Mouse (Mus musculus) Patski (cell line): ENCODE results near the gene Fez2. TPM values are rescaled to one million over a fixed set of nuclear protein-coding genes. Genes with fewer than 3 reads are reported as not detected.

Experiments used
- ATAC-seq: fragments of 100-300 bp; one replicate; pipeline ENCODE4 v1.8.0; 2021
- CTCF ChIA-PET: fragments of 350-600 bp; sonication (Branson Sonifier 250); formaldehyde crosslinking; loops from one replicate; lab custom pipeline; 2022; ENCODE audit warnings: inconsistent platforms; lab: Charles Lee
- POLR2A ChIA-PET: fragments of 350-600 bp; sonication (Branson Sonifier 250); formaldehyde crosslinking; loops from one replicate; lab custom pipeline; 2022; ENCODE audit warnings: antibody characterized with exemption, inconsistent platforms; lab: Charles Lee
- DNase-seq: peaks from one replicate; pipeline ENCODE4 v3.0.0-alpha.2; 2011; ENCODE audit warnings: low read depth, low spot score
- H3K27me3 ChIP-seq: fragments of 371-371 bp; one replicate; pipeline ENCODE4 v1.5.1; 2021
- CTCF ChIP-seq: fragments of 100-300 bp; IDR thresholded peaks from one replicate; pipeline ENCODE4 v1.5.1; 2021
- in situ Hi-C: fragments of 300-500 bp; cut with MboI; formaldehyde crosslinking; loops from 3 replicates; pipeline ENCODE4 v1.11.1; 2018; ENCODE audit warnings: low pct_unique_long_range_greater_than_20kb, mixed read lengths
- polyA plus RNA-seq: library from polyadenylated mRNA; unstranded; gene quantifications from one replicate; pipeline ENCODE4 v1.2.3, GENCODE M21; 2021

Gene Fez2
- polyA plus RNA-seq, 1 experiment from 2014 or later = 86.4 TPM

DNA sequence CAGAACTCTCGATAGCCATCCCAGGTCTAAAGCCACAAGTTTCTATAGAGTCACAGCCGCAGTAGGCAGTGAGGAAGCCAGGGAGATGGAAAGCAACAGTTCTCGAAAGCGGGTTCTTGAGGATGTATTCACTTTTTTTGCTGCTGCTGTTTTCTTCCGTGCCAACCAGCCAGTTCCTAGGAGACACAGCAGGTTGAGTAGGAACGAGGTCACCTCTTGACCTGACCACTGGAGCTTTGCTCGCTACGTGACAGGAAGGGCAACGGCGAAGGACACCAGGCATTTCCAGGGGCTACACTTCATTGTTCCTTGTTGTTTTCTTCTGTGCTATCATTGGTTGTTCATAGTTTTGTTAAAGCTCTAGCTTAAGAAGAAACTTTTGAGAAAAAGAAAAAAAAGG is 43.2 kb downstream of the Fez2 start:
- in situ Hi-C loops = no loop called here
- no peak for DNase-seq
- no peaks in the 10 kb centered on the region for H3K27me3 ChIP-seq
- TF ChIP-seq CTCF = no peak
- ATAC-seq = no peak
- ChIA-PET POLR2A (no interaction called here), CTCF (interaction anchor here (0.6 to 1.6 kb wide), 3 partner anchors 27 to 81 kb away, joined by 3 read pairs; no protein-coding TSS in a partner anchor)

- ATAC-seq (peak; percentile 51), DNase-seq (no peak)
- in situ Hi-C loops = no loop called here
- no peaks in the 10 kb centered on the region for H3K27me3 ChIP-seq
- POLR2A ChIA-PET = no interaction called here
- CTCF ChIA-PET = interaction anchor here (1.0 to 1.6 kb wide), 2 partner anchors 28 to 82 kb away, joined by 3 read pairs; no protein-coding TSS in a partner anchor
- no peak for TF ChIP-seq CTCF
These were observed 44.1 kb downstream of the Fez2 start for GRCm38 (mm10) chr17:78373849-78374248.

DNA sequence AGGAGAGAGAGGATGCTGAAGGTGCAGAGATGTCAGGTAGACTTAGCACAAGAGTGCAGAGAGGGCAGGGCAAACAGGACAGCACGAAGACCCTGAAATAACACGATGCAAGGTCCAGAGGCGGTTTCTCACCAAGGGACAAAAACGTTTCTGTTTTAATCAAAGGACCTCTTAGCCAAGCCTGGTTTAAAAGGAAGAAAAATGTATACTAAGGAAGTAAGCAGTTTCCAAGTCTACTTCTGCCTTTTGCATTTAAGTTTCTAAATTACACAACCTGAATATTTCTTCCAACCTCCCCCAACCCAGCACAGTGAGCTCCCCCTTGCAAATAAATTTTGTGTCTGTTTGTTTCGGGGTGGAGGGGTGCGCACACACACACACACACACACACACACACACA is 44.8 kb downstream of the Fez2 start:
- ATAC-seq (no peak), DNase-seq (no peak)
- ChIA-PET POLR2A (interaction anchor here (0.8 kb wide), 1 partner anchor 12 kb away, joined by 3 read pairs; no protein-coding TSS in a partner anchor), CTCF (interaction anchor here (1.0 to 1.6 kb wide), 2 partner anchors 28 to 82 kb away, joined by 3 read pairs; no protein-coding TSS in a partner anchor)
- in situ Hi-C loops = no loop called here
- H3K27me3 ChIP-seq = no peaks in the 10 kb centered on the region
- TF ChIP-seq CTCF = no peak

DNA sequence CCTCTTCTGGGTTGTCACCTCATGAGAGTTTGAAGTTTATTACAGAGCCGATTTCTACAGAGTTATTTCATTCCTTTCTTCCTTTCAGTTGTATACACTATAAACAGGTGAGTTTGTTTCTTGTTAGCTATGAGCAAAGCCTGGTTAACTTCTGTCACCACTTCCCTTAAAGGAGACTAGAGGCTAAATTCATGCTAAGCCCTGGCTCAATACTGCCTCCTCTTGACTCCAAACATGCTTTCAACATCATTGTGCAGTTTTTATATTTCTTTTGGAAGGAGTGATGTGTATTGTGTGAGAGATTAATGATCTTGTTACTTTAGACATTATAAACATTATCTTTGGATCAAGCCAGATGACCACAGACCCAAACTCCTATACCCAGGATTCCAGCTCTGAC is 47.5 kb downstream of the Fez2 start:
- in situ Hi-C loops = no loop called here

DNA sequence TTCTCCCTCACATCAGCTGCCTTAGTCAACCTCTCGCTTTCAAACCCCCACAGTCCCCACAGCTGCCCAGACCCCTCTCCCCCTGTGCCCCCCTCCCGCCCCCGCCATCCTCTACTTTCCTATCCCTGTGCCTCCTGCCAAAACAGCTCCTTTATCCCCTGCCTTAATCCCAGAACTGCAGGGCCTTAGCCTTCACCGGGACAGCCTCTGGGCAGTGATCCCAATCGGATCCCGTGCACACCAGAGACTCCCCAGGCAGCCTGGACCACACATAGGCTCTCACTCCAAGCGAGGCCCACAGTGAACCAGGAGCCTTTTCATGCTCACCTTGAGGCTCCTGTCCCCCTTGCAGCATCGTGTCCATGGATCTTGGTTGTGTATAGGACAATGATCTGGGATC is 49.5 kb downstream of the Fez2 start:
- no peak for DNase-seq
- no peak for TF ChIP-seq CTCF
- in situ Hi-C loops = no loop called here
- ChIA-PET CTCF (interaction anchor here (1.4 kb wide), 1 partner anchor 87 kb away, joined by 3 read pairs; no protein-coding TSS in a partner anchor), POLR2A (no interaction called here)
- ATAC-seq = no peak
- H3K27me3 ChIP-seq = no peaks in the 10 kb centered on the region

More for the DNA sequence above, 47.5 kb downstream of the Fez2 start:
- no peak for DNase-seq
- ChIA-PET POLR2A (no interaction called here), CTCF (interaction anchor here (0.9 to 2.1 kb wide), 4 partner anchors 9 to 174 kb away, joined by 3 to 6 read pairs (median 4); no protein-coding TSS in a partner anchor)
- no peak for ATAC-seq
- no peaks in the 10 kb centered on the region for H3K27me3 ChIP-seq
- no peak for TF ChIP-seq CTCF

DNA sequence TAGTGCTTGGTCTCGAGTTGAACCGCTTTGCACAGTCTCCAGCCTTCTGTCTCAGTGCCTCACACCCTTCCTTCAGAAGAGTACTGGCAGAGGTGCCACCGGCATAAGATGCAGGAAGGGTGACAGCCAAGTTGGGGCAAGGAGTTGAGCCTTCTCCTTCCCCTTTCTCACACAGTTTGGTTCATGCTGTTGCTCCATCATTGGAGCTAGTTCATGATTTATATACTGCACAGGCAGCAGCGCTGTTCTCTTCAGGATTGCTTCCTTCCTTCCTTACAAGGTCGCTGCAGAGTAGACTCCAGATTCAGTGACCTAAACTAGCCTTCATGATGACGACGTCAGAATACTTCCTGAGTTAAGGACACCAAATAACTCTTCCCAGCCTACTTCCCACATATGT is 51.9 kb downstream of the Fez2 start:
- ATAC-seq (no peak), DNase-seq (no peak)
- ChIA-PET CTCF (interaction anchor here (1.1 kb wide), 1 partner anchor 29 kb away, joined by 3 read pairs; no protein-coding TSS in a partner anchor), POLR2A (no interaction called here)
- no peak for TF ChIP-seq CTCF
- H3K27me3 ChIP-seq = no peaks in the 10 kb centered on the region
- in situ Hi-C loops = no loop called here

GRCm38 (mm10) chr17:78364555-78365302 is 53.2 kb downstream of the Fez2 start:
- TF ChIP-seq CTCF = no peak
- DNase-seq (no peak), ATAC-seq (no peak)
- H3K27me3 ChIP-seq = no peaks in the 10 kb centered on the region
- ChIA-PET CTCF (no interaction called here), POLR2A (no interaction called here)
- in situ Hi-C loops = no loop called here

- in situ Hi-C loops = no loop called here
- CTCF ChIA-PET = interaction anchor here (1.0 to 2.3 kb wide), 4 partner anchors 9 to 150 kb away, joined by 3 to 10 read pairs (median 4); no protein-coding TSS in a partner anchor
- H3K27me3 ChIP-seq = no peaks in the 10 kb centered on the region
- ATAC-seq (no peak), DNase-seq (no peak)
- POLR2A ChIA-PET = no interaction called here
- TF ChIP-seq CTCF = no peak
These were observed 55.8 kb downstream of the Fez2 start for GRCm38 (mm10) chr17:78361939-78362728.

DNA sequence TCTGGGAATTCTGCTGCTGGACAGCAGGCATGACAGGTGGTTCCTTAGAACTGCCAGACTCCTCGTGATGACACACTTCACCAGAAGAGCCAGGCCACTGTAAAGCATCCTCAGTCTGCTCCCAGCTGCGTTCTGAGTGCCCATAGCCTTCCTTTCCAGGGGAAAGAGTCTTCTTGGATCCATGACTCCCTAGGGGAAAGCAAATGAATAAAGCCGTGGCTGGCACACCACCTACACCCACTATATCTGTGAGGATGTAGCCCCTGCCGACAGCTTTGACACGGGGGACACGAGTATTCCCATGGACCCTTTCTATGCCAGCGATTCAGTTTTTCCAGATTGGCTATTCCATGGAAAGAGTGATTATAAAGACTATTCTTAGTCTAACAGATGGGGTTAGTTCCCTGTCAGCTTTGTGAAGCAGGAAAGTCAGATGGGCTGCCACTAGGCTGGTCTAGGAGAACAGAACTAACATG is 59.7 kb downstream of the Fez2 start:
- no peak for TF ChIP-seq CTCF
- CTCF ChIA-PET = interaction anchor here (1.4 kb wide), 1 partner anchor 33 kb away, joined by 3 read pairs; no protein-coding TSS in a partner anchor
- in situ Hi-C loops = no loop called here
- H3K27me3 ChIP-seq = no peaks in the 10 kb centered on the region
- no peak for DNase-seq
- POLR2A ChIA-PET = interaction anchor here (1.2 kb wide), 1 partner anchor 11 kb away, joined by 3 read pairs; no protein-coding TSS in a partner anchor
- no peak for ATAC-seq

GRCm38 (mm10) chr17:78357753-78358152 is 60.2 kb downstream of the Fez2 start:
- CTCF ChIA-PET = no interaction called here
- TF ChIP-seq CTCF = no peak
- DNase-seq (no peak), ATAC-seq (no peak)
- POLR2A ChIA-PET = no interaction called here
- in situ Hi-C loops = no loop called here
- H3K27me3 ChIP-seq = no peaks in the 10 kb centered on the region
